Mouse (Mus musculus): ENCODE results near the gene Camta2.

DNA sequence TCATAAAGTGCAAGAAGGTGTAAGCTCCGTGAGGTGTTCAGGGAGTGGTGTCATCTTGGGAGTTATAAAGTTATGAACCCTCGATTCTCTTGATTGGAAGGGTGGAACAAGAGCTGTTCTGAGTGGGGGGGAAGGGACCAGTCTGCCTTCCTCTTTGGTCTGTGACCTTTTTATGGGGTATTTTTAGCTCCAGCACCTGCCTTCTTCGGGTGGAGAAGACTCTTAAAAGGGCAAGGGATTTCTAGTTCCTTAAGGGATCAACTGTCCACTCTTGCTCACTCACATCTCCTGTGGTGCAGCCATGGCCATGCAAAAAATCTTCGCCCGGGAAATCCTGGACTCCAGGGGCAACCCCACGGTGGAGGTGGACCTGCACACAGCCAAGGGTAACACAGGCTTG lies 30.3 kb downstream of the Camta2 start:
- no peak for TF ChIP-seq CTCF (IDR thresholded peaks at IDR 0.05; ENCODE audit: low read depth)
- TF ChIP-seq EP300 (IDR thresholded peaks at IDR 0.05; ENCODE audit: low read depth), result no peak
